Mouse (Mus musculus) fibroblast of lung, adult 2 months (primary cell): ENCODE results near the gene Lbp.
A peak's percentile ranks its signal among the peaks of the same experiment; 100 is the strongest.

Experiments
- DNase-seq: peaks from one replicate; pipeline ENCODE4 v3.0.0-alpha.2; 2011; ENCODE audit warnings: low read depth

Gene Lbp

GRCm38 (mm10) chr2:158305948-158306695, at the start of gene Lbp:
Gene Lbp, plus strand, starts transcription at chr2:158306493.
- no peak for DNase-seq

GRCm38 (mm10) chr2:158256894-158257293, 49.4 kb upstream of the Lbp start:
- no peak for DNase-seq

GRCm38 (mm10) chr2:158258005-158258418, 48.3 kb upstream of the Lbp start, which contains the start of gene Bpi:
Gene Bpi, plus strand, starts transcription at chr2:158258094.
- no peak for DNase-seq

GRCm38 (mm10) chr2:158258781-158259180, 47.5 kb upstream of the Lbp start:
- no peak for DNase-seq

- DNase-seq, result no peak
These were observed 46.8 kb upstream of the Lbp start for GRCm38 (mm10) chr2:158259498-158259897.

- DNase-seq, result no peak
These were observed 41.4 kb upstream of the Lbp start for GRCm38 (mm10) chr2:158264877-158265276.

- DNase-seq, result no peak
These were observed 36.3 kb upstream of the Lbp start for GRCm38 (mm10) chr2:158270017-158270416.

- DNase-seq, result no peak
These were observed 32.6 kb upstream of the Lbp start for GRCm38 (mm10) chr2:158273646-158274045.

- DNase-seq, result no peak
These were observed 30.9 kb upstream of the Lbp start for GRCm38 (mm10) chr2:158275349-158275748.

- DNase-seq, result no peak
These were observed 30.5 kb upstream of the Lbp start for GRCm38 (mm10) chr2:158275811-158276210.

GRCm38 (mm10) chr2:158276451-158276850, 29.8 kb upstream of the Lbp start:
- no peak for DNase-seq

GRCm38 (mm10) chr2:158276878-158277277, 29.4 kb upstream of the Lbp start:
- no peak for DNase-seq

GRCm38 (mm10) chr2:158279656-158280055, 26.6 kb upstream of the Lbp start:
- no peak for DNase-seq

GRCm38 (mm10) chr2:158281497-158282205, 24.6 kb upstream of the Lbp start:
- no peak for DNase-seq

- no peak for DNase-seq
These were observed 23.2 kb upstream of the Lbp start for GRCm38 (mm10) chr2:158283136-158283535.

GRCm38 (mm10) chr2:158283771-158284170, 22.5 kb upstream of the Lbp start:
- no peak for DNase-seq

- no peak for DNase-seq
These were observed 21.7 kb upstream of the Lbp start for GRCm38 (mm10) chr2:158284571-158284970.

- no peak for DNase-seq
These were observed 20.6 kb upstream of the Lbp start for GRCm38 (mm10) chr2:158285655-158286054.

GRCm38 (mm10) chr2:158295700-158296099, 10.6 kb upstream of the Lbp start:
- DNase-seq, result no peak

GRCm38 (mm10) chr2:158299203-158299602, 7.1 kb upstream of the Lbp start:
- DNase-seq, result no peak

GRCm38 (mm10) chr2:158299731-158300130, 6.6 kb upstream of the Lbp start:
- no peak for DNase-seq

- DNase-seq, result peak; percentile 58
These were observed 3.5 kb upstream of the Lbp start for GRCm38 (mm10) chr2:158302807-158303206.

- DNase-seq, result no peak
These were observed 380 bp downstream of the Lbp start for GRCm38 (mm10) chr2:158306696-158307049.

GRCm38 (mm10) chr2:158308276-158308675, 2.0 kb downstream of the Lbp start:
- no peak for DNase-seq
